Mouse (Mus musculus) neural tube, embryonic 15.5 days (tissue): ENCODE data around the gene Hc. TPM values are rescaled to one million over a fixed set of nuclear protein-coding genes. Genes with fewer than 3 reads are reported as not detected.

Source experiments
- ATAC-seq: fragments of 200-750 bp; cut with Nextera tagmentation; 2 replicates; pipeline ENCODE4 v1.8.0; 2017; ENCODE audit warnings: mild to moderate bottlenecking, moderate TSS enrichment, moderate library complexity; ENCODE audit not compliant: low FRiP score
- H3K27ac ChIP-seq: fragments of 300-500 bp; sonication (generic); replicated peaks from 2 replicates; pipeline ENCODE4 v1.5.1; 2015; ENCODE audit warnings: mild to moderate bottlenecking, inconsistent platforms
- H3K27me3 ChIP-seq: fragments of 300-500 bp; sonication (generic); replicated peaks from 2 replicates; pipeline ENCODE4 v1.6.1; 2015; ENCODE audit warnings: inconsistent platforms
- H3K36me3 ChIP-seq: fragments of 300-500 bp; sonication (generic); 2 replicates; pipeline ENCODE4 v1.6.1; 2015; ENCODE audit warnings: inconsistent platforms
- H3K4me1 ChIP-seq: fragments of 300-500 bp; sonication (generic); 2 replicates; pipeline ENCODE4 v1.6.1; 2015; ENCODE audit warnings: inconsistent platforms
- H3K4me2 ChIP-seq: fragments of 300-500 bp; sonication (generic); 2 replicates; pipeline ENCODE4 v1.6.1; 2015; ENCODE audit warnings: inconsistent platforms, mild to moderate bottlenecking, moderate library complexity
- H3K4me3 ChIP-seq: fragments of 300-500 bp; sonication (generic); replicated peaks from 2 replicates; pipeline ENCODE4 v1.5.1; 2015; ENCODE audit warnings: mild to moderate bottlenecking, inconsistent platforms
- H3K9ac ChIP-seq: fragments of 300-500 bp; sonication (generic); replicated peaks from 2 replicates; pipeline ENCODE4 v1.6.1; 2015; ENCODE audit warnings: mild to moderate bottlenecking, inconsistent platforms
- H3K9me3 ChIP-seq: fragments of 300-500 bp; sonication (generic); replicated peaks from 2 replicates; pipeline ENCODE4 v1.6.1; 2016; ENCODE audit warnings: inconsistent platforms
- WGBS: fragments of 180-500 bp; shearing (Covaris S2); methylation state at CpG from one replicate; pipeline ENCODE4 v1.1.7; 2015; ENCODE audit warnings: mixed read lengths; 5-methylcytosine and 5-hydroxymethylcytosine counted together
- polyA plus RNA-seq: library from polyadenylated mRNA; unstranded; fragments of >200 nt; fragmentation: Nextera tagmentation; extraction: Ambion mirVana; gene quantifications from 2 replicates; pipeline ENCODE4 v1.2.1, GENCODE M21; 2015

Hc gene
- polyA plus RNA-seq, 1 experiment from 2014 or later = 0.61 TPM

GRCm38 (mm10) chr2:34992729-34993695, 68.2 kb downstream of the Hc start:
- H3K4me2 ChIP-seq = peak overlapping the region; percentile 19
- H3K36me3 ChIP-seq = no peaks in the 10 kb centered on the region
- H3K27ac ChIP-seq = peak overlapping the region; percentile 75
- no peak overlapping the region for H3K4me3 ChIP-seq
- H3K9ac ChIP-seq = no peak overlapping the region
- H3K27me3 ChIP-seq = no peaks in the 10 kb centered on the region
- H3K9me3 ChIP-seq = no peaks in the 10 kb centered on the region
- ATAC-seq = peak; percentile 86
- peaks cover 16% of the 10 kb centered on the region for H3K4me1 ChIP-seq
- WGBS = 11% methylated on average over 9 of the region's 9 CpGs

GRCm38 (mm10) chr2:34991966-34992365, 69.3 kb downstream of the Hc start:
- no peaks in the 10 kb centered on the region for H3K36me3 ChIP-seq
- H3K9me3 ChIP-seq = no peaks in the 10 kb centered on the region
- peaks cover 16% of the 10 kb centered on the region for H3K4me1 ChIP-seq
- H3K27me3 ChIP-seq = no peaks in the 10 kb centered on the region
- no peak overlapping the region for H3K4me3 ChIP-seq
- H3K4me2 ChIP-seq = no peak overlapping the region
- H3K27ac ChIP-seq = no peak overlapping the region
- no peak overlapping the region for H3K9ac ChIP-seq
- whole genome bisulfite sequencing = 84% methylated on average over 3 of the region's 3 CpGs
- ATAC-seq = no peak

GRCm38 (mm10) chr2:34989749-34990148, 71.5 kb downstream of the Hc start:
- Histone ChIP-seq H3K4me1 (peaks cover 16% of the 10 kb centered on the region), H3K36me3 (no peaks in the 10 kb centered on the region)

GRCm38 (mm10) chr2:34987595-34987994, 73.6 kb downstream of the Hc start:
- no peak overlapping the region for H3K27ac ChIP-seq
- no peak overlapping the region for H3K4me3 ChIP-seq
- H3K9me3 ChIP-seq = no peaks in the 10 kb centered on the region
- ATAC-seq = no peak
- 76% methylated on average over 1 of the region's 1 CpGs for WGBS
- H3K4me2 ChIP-seq = no peak overlapping the region
- H3K27me3 ChIP-seq = no peaks in the 10 kb centered on the region
- no peak overlapping the region for H3K9ac ChIP-seq
- no peaks in the 10 kb centered on the region for H3K36me3 ChIP-seq
- H3K4me1 ChIP-seq = peaks cover 8% of the 10 kb centered on the region

More at GRCm38 (mm10) chr2:34989749-34990148, 71.5 kb downstream of the Hc start:
- Histone ChIP-seq H3K9me3 (no peaks in the 10 kb centered on the region), H3K9ac (no peak overlapping the region), H3K27ac (no peak overlapping the region), H3K27me3 (no peaks in the 10 kb centered on the region), H3K4me3 (no peak overlapping the region), H3K4me2 (no peak overlapping the region)
- WGBS = 65% methylated on average over 1 of the region's 1 CpGs
- ATAC-seq = no peak

- Histone ChIP-seq H3K4me2 (no peak overlapping the region), H3K27ac (no peak overlapping the region), H3K9me3 (no peaks in the 10 kb centered on the region), H3K4me3 (no peak overlapping the region), H3K9ac (no peak overlapping the region), H3K4me1 (peaks cover 18% of the 10 kb centered on the region), H3K36me3 (no peaks in the 10 kb centered on the region), H3K27me3 (no peaks in the 10 kb centered on the region)
- 81% methylated on average over 8 of the region's 8 CpGs for WGBS
- ATAC-seq = no peak
Measured at GRCm38 (mm10) chr2:34984885-34985284, 76.4 kb downstream of the Hc start.

GRCm38 (mm10) chr2:34982906-34983698, 78.1 kb downstream of the Hc start:
- H3K9ac ChIP-seq = no peak overlapping the region
- no peaks in the 10 kb centered on the region for H3K9me3 ChIP-seq
- no peak overlapping the region for H3K4me3 ChIP-seq
- WGBS = 58% methylated on average over 11 of the region's 11 CpGs
- peak overlapping the region; percentile 51 for H3K27ac ChIP-seq
- peaks cover 18% of the 10 kb centered on the region for H3K4me1 ChIP-seq
- no peaks in the 10 kb centered on the region for H3K36me3 ChIP-seq
- H3K4me2 ChIP-seq = no peak overlapping the region
- no peaks in the 10 kb centered on the region for H3K27me3 ChIP-seq
- no peak for ATAC-seq

- Histone ChIP-seq H3K4me3 (no peak overlapping the region), H3K27me3 (no peaks in the 10 kb centered on the region), H3K4me2 (no peak overlapping the region), H3K4me1 (peaks cover 18% of the 10 kb centered on the region), H3K36me3 (no peaks in the 10 kb centered on the region), H3K27ac (peak overlapping the region; percentile 51), H3K9me3 (no peaks in the 10 kb centered on the region), H3K9ac (no peak overlapping the region)
- WGBS = 51% methylated on average over 14 of the region's 14 CpGs
- ATAC-seq = no peak; the same call in 1 of the 2 replicates
Measured at GRCm38 (mm10) chr2:34982096-34982724, 79.0 kb downstream of the Hc start.

- H3K27me3 ChIP-seq = no peaks in the 10 kb centered on the region
- H3K9ac ChIP-seq = no peak overlapping the region
- no peak overlapping the region for H3K27ac ChIP-seq
- 64% methylated on average over 3 of the region's 3 CpGs for WGBS
- no peaks in the 10 kb centered on the region for H3K9me3 ChIP-seq
- no peaks in the 10 kb centered on the region for H3K36me3 ChIP-seq
- no peak for ATAC-seq
- H3K4me2 ChIP-seq = no peak overlapping the region
- H3K4me3 ChIP-seq = no peak overlapping the region
- peaks cover 18% of the 10 kb centered on the region for H3K4me1 ChIP-seq
Measured at GRCm38 (mm10) chr2:34979459-34980011, 81.7 kb downstream of the Hc start.

- Histone ChIP-seq H3K4me3 (no peak overlapping the region), H3K27me3 (no peaks in the 10 kb centered on the region), H3K27ac (no peak overlapping the region), H3K9ac (no peak overlapping the region), H3K9me3 (no peaks in the 10 kb centered on the region), H3K4me1 (peaks cover 17% of the 10 kb centered on the region), H3K36me3 (no peaks in the 10 kb centered on the region), H3K4me2 (no peak overlapping the region)
- 94% methylated on average over 2 of the region's 2 CpGs for WGBS
- ATAC-seq = no peak
Measured at GRCm38 (mm10) chr2:34978226-34978625, 83.0 kb downstream of the Hc start.

- no peak for ATAC-seq
- H3K9ac ChIP-seq = no peak overlapping the region
- H3K9me3 ChIP-seq = no peaks in the 10 kb centered on the region
- no peak overlapping the region for H3K4me2 ChIP-seq
- H3K36me3 ChIP-seq = no peaks in the 10 kb centered on the region
- H3K4me1 ChIP-seq = peaks cover 6% of the 10 kb centered on the region
- no peak overlapping the region for H3K27ac ChIP-seq
- WGBS = 87% methylated on average over 8 of the region's 8 CpGs
- no peaks in the 10 kb centered on the region for H3K27me3 ChIP-seq
- no peak overlapping the region for H3K4me3 ChIP-seq
Measured at GRCm38 (mm10) chr2:34976945-34977658, 84.1 kb downstream of the Hc start.

- WGBS = 93% methylated on average over 6 of the region's 6 CpGs
- H3K27me3 ChIP-seq = no peaks in the 10 kb centered on the region
- H3K4me3 ChIP-seq = no peak overlapping the region
- H3K9me3 ChIP-seq = no peaks in the 10 kb centered on the region
- H3K36me3 ChIP-seq = no peaks in the 10 kb centered on the region
- ATAC-seq = no peak
- H3K27ac ChIP-seq = no peak overlapping the region
- H3K9ac ChIP-seq = no peak overlapping the region
- peaks cover 4% of the 10 kb centered on the region; the same call in 1 of the 2 replicates for H3K4me1 ChIP-seq
- H3K4me2 ChIP-seq = no peak overlapping the region
Measured at GRCm38 (mm10) chr2:34976447-34976846, 84.8 kb downstream of the Hc start.
